Mouse (Mus musculus) intestine, postnatal 0 days (tissue): Measurements from ENCODE around the gene Trpm1. TPM values are rescaled to one million over a fixed set of nuclear protein-coding genes. Genes with fewer than 3 reads are reported as not detected.
A peak's percentile ranks its signal among the peaks of the same experiment; 100 is the strongest.

Experiments used
- ATAC-seq: fragments of 200-750 bp; cut with Nextera tagmentation; 2 replicates; pipeline ENCODE4 v1.8.0; 2017; ENCODE audit warnings: mild to moderate bottlenecking, moderate TSS enrichment, moderate library complexity
- H3K27ac ChIP-seq: fragments of 300-500 bp; sonication (generic); 2 replicates; pipeline ENCODE4 v1.5.1; 2014; ENCODE audit warnings: mild to moderate bottlenecking, low read depth, low read length, moderate library complexity
- H3K27me3 ChIP-seq: fragments of 300-500 bp; sonication (generic); replicated peaks from 2 replicates; pipeline ENCODE4 v1.6.1; 2014; ENCODE audit warnings: low read length, mixed read lengths; ENCODE audit not compliant: control insufficient read depth, insufficient read depth
- H3K36me3 ChIP-seq: fragments of 300-500 bp; sonication (generic); 2 replicates; pipeline ENCODE4 v1.6.1; 2014; ENCODE audit warnings: mild to moderate bottlenecking, moderate library complexity; ENCODE audit not compliant: control insufficient read depth, insufficient read depth
- H3K4me1 ChIP-seq: fragments of 300-500 bp; sonication (generic); replicated peaks from 2 replicates; pipeline ENCODE4 v1.6.1; 2014; ENCODE audit warnings: antibody characterized with exemption, low read length, mixed read lengths; ENCODE audit not compliant: control insufficient read depth, insufficient read depth
- H3K4me2 ChIP-seq: fragments of 300-500 bp; sonication (generic); replicated peaks from 2 replicates; pipeline ENCODE4 v1.6.1; 2014; ENCODE audit warnings: low read depth, mild to moderate bottlenecking, moderate library complexity
- H3K4me3 ChIP-seq: fragments of 300-500 bp; sonication (generic); 2 replicates; pipeline ENCODE4 v1.5.1; 2014; ENCODE audit warnings: low read depth, low read length
- H3K9ac ChIP-seq: fragments of 300-500 bp; sonication (generic); 2 replicates; pipeline ENCODE4 v1.6.1; 2014; ENCODE audit warnings: mild to moderate bottlenecking, low read depth, low read length
- H3K9me3 ChIP-seq: fragments of 300-500 bp; sonication (generic); 2 replicates; pipeline ENCODE4 v1.6.1; 2016; ENCODE audit warnings: mixed run types; ENCODE audit not compliant: control insufficient read depth
- CTCF ChIP-seq: sonication (generic); IDR thresholded peaks from 2 replicates; pipeline ENCODE4 v1.5.1; 2016; ENCODE audit warnings: low read depth, mild to moderate bottlenecking, control low read depth, antibody characterized with exemption, moderate library complexity
- WGBS: fragments of 180-500 bp; shearing (Covaris S2); extraction: QIAGEN DNeasy Blood & Tissue Kit; methylation state at CpG from one replicate; pipeline ENCODE4 v1.1.7; 2014; 5-methylcytosine and 5-hydroxymethylcytosine counted together
- polyA plus RNA-seq: library from polyadenylated mRNA; unstranded; fragments of >200 nt; fragmentation: Nextera tagmentation; extraction: Ambion mirVana; gene quantifications from 2 replicates; pipeline ENCODE4 v1.2.1, GENCODE M21; 2015

The Trpm1 gene
- polyA plus RNA-seq, 1 experiment from 2014 or later: not detected

- ATAC-seq: no peak
- no peaks in the 10 kb centered on the region for H3K27me3 ChIP-seq
- H3K27ac ChIP-seq: no peak overlapping the region
- H3K4me2 ChIP-seq: no peak overlapping the region
- no peak overlapping the region for H3K4me3 ChIP-seq
- 58% methylated on average over 10 of the region's 10 CpGs for WGBS
- H3K36me3 ChIP-seq: no peaks in the 10 kb centered on the region
- no peak overlapping the region for H3K9ac ChIP-seq
- H3K4me1 ChIP-seq: no peaks in the 10 kb centered on the region
- TF ChIP-seq CTCF: no peak
- no peaks in the 10 kb centered on the region for H3K9me3 ChIP-seq
Observed at GRCm38 (mm10) chr7:64185203-64185931, 31.7 kb downstream of the Trpm1 start.

- TF ChIP-seq CTCF: no peak
- Histone ChIP-seq H3K4me3 (no peak overlapping the region), H3K36me3 (no peaks in the 10 kb centered on the region), H3K27ac (no peak overlapping the region), H3K9ac (no peak overlapping the region), H3K4me2 (no peak overlapping the region), H3K4me1 (no peaks in the 10 kb centered on the region), H3K9me3 (no peaks in the 10 kb centered on the region), H3K27me3 (no peaks in the 10 kb centered on the region)
- WGBS: 72% methylated on average over 3 of the region's 3 CpGs
- ATAC-seq: no peak
Observed at GRCm38 (mm10) chr7:64185932-64186312, 32.3 kb downstream of the Trpm1 start.

GRCm38 (mm10) chr7:64192261-64192943, 38.8 kb downstream of the Trpm1 start:
- no peak overlapping the region for H3K9ac ChIP-seq
- no peak overlapping the region for H3K4me3 ChIP-seq
- H3K4me2 ChIP-seq: no peak overlapping the region
- H3K9me3 ChIP-seq: no peaks in the 10 kb centered on the region
- no peaks in the 10 kb centered on the region for H3K27me3 ChIP-seq
- no peak overlapping the region for H3K27ac ChIP-seq
- ATAC-seq: peak; percentile 36; the same call in 1 of the 2 replicates
- H3K4me1 ChIP-seq: no peaks in the 10 kb centered on the region
- peak; percentile 36 for TF ChIP-seq CTCF
- 32% methylated on average over 14 of the region's 14 CpGs for WGBS
- no peaks in the 10 kb centered on the region for H3K36me3 ChIP-seq

GRCm38 (mm10) chr7:64193476-64193875, 39.8 kb downstream of the Trpm1 start:
- Histone ChIP-seq H3K4me2 (no peak overlapping the region), H3K36me3 (no peaks in the 10 kb centered on the region), H3K27me3 (no peaks in the 10 kb centered on the region), H3K4me3 (no peak overlapping the region), H3K4me1 (no peaks in the 10 kb centered on the region), H3K9ac (no peak overlapping the region), H3K27ac (no peak overlapping the region), H3K9me3 (no peaks in the 10 kb centered on the region)
- ATAC-seq: no peak
- TF ChIP-seq CTCF: no peak
- WGBS: 60% methylated on average over 5 of the region's 5 CpGs

- no peak for TF ChIP-seq CTCF
- 77% methylated on average over 3 of the region's 3 CpGs for WGBS
- no peak overlapping the region for H3K9ac ChIP-seq
Observed at GRCm38 (mm10) chr7:64196114-64196513, 42.5 kb downstream of the Trpm1 start.

GRCm38 (mm10) chr7:64208700-64209099, 55.1 kb downstream of the Trpm1 start:
- no peaks in the 10 kb centered on the region for H3K4me1 ChIP-seq
- H3K27ac ChIP-seq: no peak overlapping the region
- H3K36me3 ChIP-seq: no peaks in the 10 kb centered on the region
- no peak overlapping the region for H3K9ac ChIP-seq
- WGBS: 69% methylated on average over 5 of the region's 5 CpGs
- H3K4me3 ChIP-seq: no peak overlapping the region
- ATAC-seq: no peak
- no peaks in the 10 kb centered on the region for H3K9me3 ChIP-seq
- no peak overlapping the region for H3K4me2 ChIP-seq
- TF ChIP-seq CTCF: no peak
- no peaks in the 10 kb centered on the region for H3K27me3 ChIP-seq

More at GRCm38 (mm10) chr7:64196114-64196513, 42.5 kb downstream of the Trpm1 start:
- H3K27ac ChIP-seq: no peak overlapping the region
- no peak overlapping the region for H3K4me3 ChIP-seq
- ATAC-seq: no peak
- no peaks in the 10 kb centered on the region for H3K27me3 ChIP-seq
- H3K9me3 ChIP-seq: no peaks in the 10 kb centered on the region
- H3K36me3 ChIP-seq: no peaks in the 10 kb centered on the region
- no peaks in the 10 kb centered on the region for H3K4me1 ChIP-seq
- H3K4me2 ChIP-seq: no peak overlapping the region
